Mouse (Mus musculus): ENCODE data around the gene Npnt.

The Npnt gene

GRCm38 (mm10) chr3:132887074-132887848, 62.8 kb downstream of the Npnt start:
- no peak for DNase-seq

GRCm38 (mm10) chr3:132886419-132887050, 63.6 kb downstream of the Npnt start:
- no peak for DNase-seq

- peak; percentile 36 for DNase-seq
These were observed 65.6 kb downstream of the Npnt start for GRCm38 (mm10) chr3:132884459-132884858.

GRCm38 (mm10) chr3:132883256-132883655, 66.8 kb downstream of the Npnt start:
- no peak for DNase-seq

GRCm38 (mm10) chr3:132880826-132881225, 69.3 kb downstream of the Npnt start:
- no peak for DNase-seq

GRCm38 (mm10) chr3:132880361-132880760, 69.7 kb downstream of the Npnt start:
- no peak for DNase-seq

- DNase-seq, result no peak
These were observed 73.0 kb downstream of the Npnt start for GRCm38 (mm10) chr3:132876933-132877676.

GRCm38 (mm10) chr3:132876011-132876708, 73.9 kb downstream of the Npnt start:
- peak; percentile 57 for DNase-seq

GRCm38 (mm10) chr3:132873251-132873650, 76.8 kb downstream of the Npnt start:
- DNase-seq, result no peak

GRCm38 (mm10) chr3:132871318-132871904, 78.7 kb downstream of the Npnt start:
- DNase-seq, result peak; percentile 85

- no peak for DNase-seq
These were observed 80.0 kb downstream of the Npnt start for GRCm38 (mm10) chr3:132870079-132870478.

GRCm38 (mm10) chr3:132868838-132869237, 81.3 kb downstream of the Npnt start:
- peak; percentile 57 for DNase-seq

- DNase-seq, result no peak
These were observed 83.1 kb downstream of the Npnt start for GRCm38 (mm10) chr3:132866984-132867383.

GRCm38 (mm10) chr3:132865596-132865995, 84.5 kb downstream of the Npnt start:
- DNase-seq, result peak; percentile 34

- no peak for DNase-seq
These were observed 85.1 kb downstream of the Npnt start for GRCm38 (mm10) chr3:132864986-132865385.

- no peak for DNase-seq
These were observed 85.7 kb downstream of the Npnt start for GRCm38 (mm10) chr3:132864329-132864919.

GRCm38 (mm10) chr3:132863843-132864242, 86.2 kb downstream of the Npnt start:
- no peak for DNase-seq

GRCm38 (mm10) chr3:132860796-132861195, 89.3 kb downstream of the Npnt start:
- DNase-seq, result peak; percentile 43

- no peak for DNase-seq
These were observed 90.5 kb downstream of the Npnt start for GRCm38 (mm10) chr3:132859573-132859972.

- no peak for DNase-seq
These were observed 91.2 kb downstream of the Npnt start for GRCm38 (mm10) chr3:132858849-132859248.

- no peak for DNase-seq
These were observed 93.4 kb downstream of the Npnt start for GRCm38 (mm10) chr3:132856651-132857050.
